Mouse (Mus musculus) liver, embryonic 12.5 days (tissue): Measurements from ENCODE around the gene Kcnma1. TPM values are rescaled to one million over a fixed set of nuclear protein-coding genes. Genes with fewer than 3 reads are reported as not detected.

Experiments used
- ATAC-seq: fragments of 200-750 bp; cut with Nextera tagmentation; 2 replicates; pipeline ENCODE4 v1.8.0; 2017; ENCODE audit warnings: moderate number of reproducible peaks, mild to moderate bottlenecking, moderate library complexity
- H3K27ac ChIP-seq: fragments of 300-500 bp; sonication (generic); 2 replicates; pipeline ENCODE4 v1.5.1; 2016; ENCODE audit warnings: mild to moderate bottlenecking
- H3K27me3 ChIP-seq: fragments of 300-500 bp; sonication (generic); replicated peaks from 2 replicates; pipeline ENCODE4 v1.6.1; 2016; ENCODE audit warnings: mild to moderate bottlenecking, moderate library complexity
- H3K36me3 ChIP-seq: fragments of 300-500 bp; sonication (generic); 2 replicates; pipeline ENCODE4 v1.6.1; 2016; ENCODE audit warnings: mild to moderate bottlenecking, moderate library complexity
- H3K4me1 ChIP-seq: fragments of 300-500 bp; sonication (generic); 2 replicates; pipeline ENCODE4 v1.6.1; 2016
- H3K4me2 ChIP-seq: fragments of 300-500 bp; sonication (generic); 2 replicates; pipeline ENCODE4 v1.6.1; 2016; ENCODE audit warnings: mild to moderate bottlenecking, moderate library complexity
- H3K4me3 ChIP-seq: fragments of 300-500 bp; sonication (generic); 2 replicates; pipeline ENCODE4 v1.5.1; 2016; ENCODE audit warnings: mild to moderate bottlenecking, moderate library complexity
- H3K9ac ChIP-seq: fragments of 300-500 bp; sonication (generic); 2 replicates; pipeline ENCODE4 v1.6.1; 2016; ENCODE audit warnings: mild to moderate bottlenecking, moderate library complexity
- H3K9me3 ChIP-seq: fragments of 300-500 bp; sonication (generic); replicated peaks from 2 replicates; pipeline ENCODE4 v1.6.1; 2016; ENCODE audit warnings: mild to moderate bottlenecking, moderate library complexity
- WGBS: fragments of 180-500 bp; shearing (Covaris S2); methylation state at CpG from one replicate; pipeline ENCODE4 v1.1.7; 2016; ENCODE audit not compliant: insufficient replicate concordance; 5-methylcytosine and 5-hydroxymethylcytosine counted together
- polyA plus RNA-seq: library from polyadenylated mRNA; unstranded; fragments of >200 nt; fragmentation: Nextera tagmentation; extraction: Ambion mirVana; gene quantifications from 2 replicates; pipeline ENCODE4 v1.2.1, GENCODE M21; 2016

Kcnma1 gene
- polyA plus RNA-seq, 1 experiment from 2014 or later: not detected

- H3K4me1 ChIP-seq: no peaks in the 10 kb centered on the region
- H3K4me2 ChIP-seq: no peak overlapping the region
- no peaks in the 10 kb centered on the region for H3K36me3 ChIP-seq
- no peak overlapping the region for H3K9ac ChIP-seq
- 44% methylated on average over 1 of the region's 1 CpGs for WGBS
- no peak for ATAC-seq
- H3K4me3 ChIP-seq: no peak overlapping the region
- H3K27ac ChIP-seq: no peak overlapping the region
- H3K27me3 ChIP-seq: no peaks in the 10 kb centered on the region
- H3K9me3 ChIP-seq: no peaks in the 10 kb centered on the region
These were observed 444.0 kb downstream of the Kcnma1 start for GRCm38 (mm10) chr14:23570251-23570650.

GRCm38 (mm10) chr14:23565931-23566330 is 448.4 kb downstream of the Kcnma1 start:
- ATAC-seq: no peak
- Histone ChIP-seq H3K36me3 (no peaks in the 10 kb centered on the region), H3K4me2 (no peak overlapping the region), H3K9ac (no peak overlapping the region), H3K27ac (no peak overlapping the region), H3K4me3 (no peak overlapping the region), H3K27me3 (no peaks in the 10 kb centered on the region), H3K9me3 (no peaks in the 10 kb centered on the region), H3K4me1 (no peaks in the 10 kb centered on the region)
- 68% methylated on average over 3 of the region's 3 CpGs for WGBS

GRCm38 (mm10) chr14:23564474-23564873 is 449.8 kb downstream of the Kcnma1 start:
- Histone ChIP-seq H3K9me3 (no peaks in the 10 kb centered on the region), H3K4me2 (no peak overlapping the region), H3K4me3 (no peak overlapping the region), H3K27ac (no peak overlapping the region), H3K9ac (no peak overlapping the region), H3K4me1 (no peaks in the 10 kb centered on the region), H3K36me3 (no peaks in the 10 kb centered on the region), H3K27me3 (no peaks in the 10 kb centered on the region)
- WGBS: 69% methylated on average over 7 of the region's 7 CpGs
- ATAC-seq: no peak

GRCm38 (mm10) chr14:23563180-23563579 is 451.1 kb downstream of the Kcnma1 start:
- no peaks in the 10 kb centered on the region for H3K36me3 ChIP-seq
- no peak overlapping the region for H3K9ac ChIP-seq
- ATAC-seq: no peak
- H3K4me1 ChIP-seq: no peaks in the 10 kb centered on the region
- H3K9me3 ChIP-seq: no peaks in the 10 kb centered on the region
- H3K4me3 ChIP-seq: no peak overlapping the region
- H3K4me2 ChIP-seq: no peak overlapping the region
- 54% methylated on average over 2 of the region's 2 CpGs for WGBS
- no peaks in the 10 kb centered on the region for H3K27me3 ChIP-seq
- no peak overlapping the region for H3K27ac ChIP-seq

GRCm38 (mm10) chr14:23555647-23556046 is 458.6 kb downstream of the Kcnma1 start:
- no peaks in the 10 kb centered on the region for H3K4me1 ChIP-seq
- H3K27ac ChIP-seq: no peak overlapping the region
- no peak for ATAC-seq
- H3K36me3 ChIP-seq: no peaks in the 10 kb centered on the region
- H3K4me2 ChIP-seq: no peak overlapping the region
- no peaks in the 10 kb centered on the region for H3K27me3 ChIP-seq
- H3K9ac ChIP-seq: no peak overlapping the region
- 55% methylated on average over 2 of the region's 2 CpGs for WGBS
- H3K4me3 ChIP-seq: no peak overlapping the region
- no peaks in the 10 kb centered on the region for H3K9me3 ChIP-seq

- ATAC-seq: no peak
- no peak overlapping the region for H3K27ac ChIP-seq
- no peaks in the 10 kb centered on the region for H3K27me3 ChIP-seq
- no peak overlapping the region for H3K4me3 ChIP-seq
- no peaks in the 10 kb centered on the region for H3K4me1 ChIP-seq
- no peaks in the 10 kb centered on the region for H3K9me3 ChIP-seq
- H3K9ac ChIP-seq: no peak overlapping the region
- WGBS: 44% methylated on average over 5 of the region's 5 CpGs
- no peaks in the 10 kb centered on the region for H3K36me3 ChIP-seq
- H3K4me2 ChIP-seq: no peak overlapping the region
These were observed 461.9 kb downstream of the Kcnma1 start for GRCm38 (mm10) chr14:23552252-23552974.

- H3K9ac ChIP-seq: no peak overlapping the region
- no peak for ATAC-seq
- no peak overlapping the region for H3K4me3 ChIP-seq
- no peak overlapping the region for H3K27ac ChIP-seq
- H3K36me3 ChIP-seq: no peaks in the 10 kb centered on the region
- H3K4me2 ChIP-seq: no peak overlapping the region
- no peaks in the 10 kb centered on the region for H3K9me3 ChIP-seq
- 50% methylated on average over 3 of the region's 3 CpGs for whole genome bisulfite sequencing
- H3K27me3 ChIP-seq: no peaks in the 10 kb centered on the region
- H3K4me1 ChIP-seq: no peaks in the 10 kb centered on the region
These were observed 463.8 kb downstream of the Kcnma1 start for GRCm38 (mm10) chr14:23550467-23550866.

GRCm38 (mm10) chr14:23542131-23542530 is 472.2 kb downstream of the Kcnma1 start:
- Histone ChIP-seq H3K27me3 (no peaks in the 10 kb centered on the region), H3K9ac (no peak overlapping the region), H3K36me3 (no peaks in the 10 kb centered on the region), H3K27ac (no peak overlapping the region), H3K4me2 (no peak overlapping the region), H3K4me1 (no peaks in the 10 kb centered on the region), H3K4me3 (no peak overlapping the region), H3K9me3 (no peaks in the 10 kb centered on the region)
- WGBS: 68% methylated on average over 6 of the region's 6 CpGs
- no peak for ATAC-seq

- H3K4me1 ChIP-seq: no peaks in the 10 kb centered on the region
- H3K4me2 ChIP-seq: no peak overlapping the region
- WGBS: 74% methylated on average over 3 of the region's 3 CpGs
- no peak for ATAC-seq
- H3K9ac ChIP-seq: no peak overlapping the region
- no peak overlapping the region for H3K27ac ChIP-seq
- H3K27me3 ChIP-seq: no peaks in the 10 kb centered on the region
- H3K9me3 ChIP-seq: peaks cover 2% of the 10 kb centered on the region; the same call in 1 of the 2 replicates
- H3K36me3 ChIP-seq: no peaks in the 10 kb centered on the region
- no peak overlapping the region for H3K4me3 ChIP-seq
These were observed 474.7 kb downstream of the Kcnma1 start for GRCm38 (mm10) chr14:23539621-23540020.

GRCm38 (mm10) chr14:23533346-23533745 is 480.9 kb downstream of the Kcnma1 start:
- ATAC-seq: no peak
- Histone ChIP-seq H3K9me3 (peaks cover 6% of the 10 kb centered on the region; the same call in 1 of the 2 replicates), H3K4me2 (no peak overlapping the region), H3K4me3 (no peak overlapping the region), H3K36me3 (no peaks in the 10 kb centered on the region), H3K27ac (no peak overlapping the region), H3K27me3 (no peaks in the 10 kb centered on the region), H3K9ac (no peak overlapping the region), H3K4me1 (no peaks in the 10 kb centered on the region)
- WGBS: 70% methylated on average over 3 of the region's 3 CpGs

- H3K27ac ChIP-seq: no peak overlapping the region
- no peak overlapping the region for H3K4me2 ChIP-seq
- H3K9me3 ChIP-seq: peaks cover 6% of the 10 kb centered on the region; the same call in 1 of the 2 replicates
- no peak for ATAC-seq
- no peaks in the 10 kb centered on the region for H3K27me3 ChIP-seq
- 55% methylated on average over 8 of the region's 8 CpGs for WGBS
- H3K36me3 ChIP-seq: no peaks in the 10 kb centered on the region
- H3K4me1 ChIP-seq: no peaks in the 10 kb centered on the region
- H3K9ac ChIP-seq: no peak overlapping the region
- H3K4me3 ChIP-seq: no peak overlapping the region
These were observed 482.4 kb downstream of the Kcnma1 start for GRCm38 (mm10) chr14:23531735-23532525.

GRCm38 (mm10) chr14:23529720-23530119 is 484.6 kb downstream of the Kcnma1 start:
- Histone ChIP-seq H3K9me3 (peaks cover 5% of the 10 kb centered on the region; the same call in 1 of the 2 replicates), H3K27me3 (no peaks in the 10 kb centered on the region), H3K9ac (no peak overlapping the region), H3K4me1 (no peaks in the 10 kb centered on the region), H3K27ac (no peak overlapping the region), H3K36me3 (no peaks in the 10 kb centered on the region), H3K4me3 (no peak overlapping the region), H3K4me2 (no peak overlapping the region)
- no peak for ATAC-seq
- 10% methylated on average over 4 of the region's 4 CpGs for WGBS
